Mouse (Mus musculus): ENCODE measurements around the gene Tmem186. TPM values are rescaled to one million over a fixed set of nuclear protein-coding genes. Genes with fewer than 3 reads are reported as not detected.

Gene Tmem186
- polyA plus RNA-seq, 1 experiment from 2014 or later: 8.9 TPM

- Histone ChIP-seq H3K27ac (replicated peaks) (peak overlapping the region; percentile 38), H3K9me3 (replicated peaks) (no peaks in the 10 kb centered on the region), H3K9ac (no peak overlapping the region), H3K4me1 (replicated peaks) (peaks cover 82% of the 10 kb centered on the region), H3K4me3 (replicated peaks) (no peak overlapping the region), H3K27me3 (no peaks in the 10 kb centered on the region), H3K36me3 (replicated peaks) (peaks cover 82% of the 10 kb centered on the region), H3K4me2 (0 out of 2 replicates have a peak overlapping the region, but pooled peaks have one; percentile 19)
- no peak for ATAC-seq (ENCODE audit: insufficient read depth)
- WGBS (ENCODE audit: insufficient replicate concordance): 18% methylated on average over 2 of the region's 2 CpGs
Observed at GRCm38 (mm10) chr16:8666452-8666851, 28.9 kb upstream of the Tmem186 start.

DNA sequence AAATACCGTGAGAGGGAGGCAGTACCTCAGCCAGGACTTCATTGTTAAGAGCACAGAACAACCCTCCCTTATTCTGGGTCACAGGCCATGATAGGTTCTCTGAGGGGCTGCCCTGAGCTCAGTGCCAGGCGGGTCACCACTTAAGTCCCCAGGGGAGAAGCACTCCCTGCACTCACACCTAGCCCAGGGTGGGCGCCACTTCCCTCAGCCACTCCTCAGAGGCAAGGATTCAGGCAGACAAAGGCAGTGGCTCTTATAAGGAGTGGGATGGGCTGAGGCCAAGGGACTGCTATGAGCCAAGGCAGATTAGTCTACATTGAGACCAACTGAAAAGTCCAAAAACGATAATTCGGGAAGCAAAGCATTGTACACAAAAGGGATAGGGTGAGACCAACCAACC lies 27.9 kb upstream of the Tmem186 start:
- Histone ChIP-seq H3K4me3 (replicated peaks) (no peak overlapping the region), H3K4me2 (no peak overlapping the region), H3K9ac (no peak overlapping the region), H3K9me3 (replicated peaks) (no peaks in the 10 kb centered on the region), H3K27ac (replicated peaks) (no peak overlapping the region), H3K36me3 (replicated peaks) (peaks cover 93% of the 10 kb centered on the region), H3K4me1 (replicated peaks) (peaks cover 74% of the 10 kb centered on the region), H3K27me3 (no peaks in the 10 kb centered on the region)
- no peak for ATAC-seq (ENCODE audit: insufficient read depth)
- WGBS (ENCODE audit: insufficient replicate concordance): 75% methylated on average over 5 of the region's 5 CpGs

- Histone ChIP-seq H3K4me2 (no peak overlapping the region), H3K4me3 (replicated peaks) (no peak overlapping the region), H3K9me3 (replicated peaks) (no peaks in the 10 kb centered on the region), H3K36me3 (replicated peaks) (peaks cover 94% of the 10 kb centered on the region), H3K27me3 (no peaks in the 10 kb centered on the region), H3K4me1 (replicated peaks) (peaks cover 61% of the 10 kb centered on the region), H3K9ac (no peak overlapping the region), H3K27ac (replicated peaks) (no peak overlapping the region)
- WGBS (ENCODE audit: insufficient replicate concordance): 84% methylated on average over 24 of the region's 24 CpGs
- ATAC-seq (ENCODE audit: insufficient read depth): no peak
Observed at GRCm38 (mm10) chr16:8663606-8664539, 26.4 kb upstream of the Tmem186 start.

DNA sequence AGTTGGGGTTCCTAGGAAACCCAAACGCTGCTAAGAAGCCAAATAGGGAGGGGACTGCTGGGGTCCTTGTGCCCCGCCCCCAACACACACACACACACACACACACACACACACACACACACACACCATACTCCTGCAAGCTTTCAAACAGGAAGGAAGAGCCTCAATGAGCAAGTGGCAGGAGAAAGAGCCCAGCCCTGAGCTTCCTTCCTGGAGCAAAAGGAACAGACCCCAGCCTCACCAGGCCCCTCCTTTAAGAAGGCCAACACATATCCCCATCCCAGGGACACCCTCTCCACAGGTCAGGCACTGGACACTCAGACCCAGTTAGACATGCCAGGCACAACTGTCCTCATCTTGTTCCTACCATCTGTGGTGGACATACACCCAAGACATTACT lies 25.5 kb upstream of the Tmem186 start:
- H3K4me1 ChIP-seq (replicated peaks): peaks cover 58% of the 10 kb centered on the region
- H3K27me3 ChIP-seq: no peaks in the 10 kb centered on the region
- H3K9ac ChIP-seq: no peak overlapping the region
- H3K36me3 ChIP-seq (replicated peaks): peaks cover 96% of the 10 kb centered on the region
- no peaks in the 10 kb centered on the region for H3K9me3 ChIP-seq (replicated peaks)
- WGBS (ENCODE audit: insufficient replicate concordance): 26% methylated on average over 2 of the region's 2 CpGs
- peak overlapping the region; percentile 17; the same call in 1 of the 2 replicates for H3K27ac ChIP-seq (replicated peaks)
- no peak for ATAC-seq (ENCODE audit: insufficient read depth)
- H3K4me3 ChIP-seq (replicated peaks): no peak overlapping the region
- no peak overlapping the region for H3K4me2 ChIP-seq

DNA sequence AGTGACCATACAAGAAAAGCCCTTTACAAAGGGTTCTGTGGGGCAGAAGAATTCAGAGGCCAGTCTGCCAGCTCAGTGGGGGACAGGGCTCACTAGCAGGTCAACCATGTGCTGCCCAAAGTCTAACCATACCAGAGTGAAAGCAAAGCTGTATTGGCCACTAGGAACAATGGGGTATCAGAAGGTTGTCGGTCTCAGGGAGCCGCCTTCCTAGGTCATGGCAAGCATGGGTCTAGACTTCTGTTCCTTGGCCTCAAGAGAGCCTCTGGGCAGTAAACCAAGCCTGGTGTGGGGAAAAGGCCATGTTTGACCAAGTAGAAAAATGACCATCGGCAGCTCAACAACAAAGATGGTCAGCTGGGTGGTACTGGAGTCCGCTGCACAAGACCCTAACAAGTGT lies 21.3 kb upstream of the Tmem186 start:
- H3K4me3 ChIP-seq (replicated peaks): no peak overlapping the region
- H3K4me1 ChIP-seq (replicated peaks): peaks cover 33% of the 10 kb centered on the region
- no peak overlapping the region for H3K9ac ChIP-seq
- no peaks in the 10 kb centered on the region for H3K27me3 ChIP-seq
- WGBS (ENCODE audit: insufficient replicate concordance): 88% methylated on average over 4 of the region's 4 CpGs
- H3K9me3 ChIP-seq (replicated peaks): no peaks in the 10 kb centered on the region
- no peak for ATAC-seq (ENCODE audit: insufficient read depth)
- peaks cover 98% of the 10 kb centered on the region for H3K36me3 ChIP-seq (replicated peaks)
- no peak overlapping the region for H3K27ac ChIP-seq (replicated peaks)
- no peak overlapping the region for H3K4me2 ChIP-seq

GRCm38 (mm10) chr16:8658349-8658748 lies 20.8 kb upstream of the Tmem186 start:
- H3K4me3 ChIP-seq (replicated peaks): no peak overlapping the region
- no peaks in the 10 kb centered on the region for H3K9me3 ChIP-seq (replicated peaks)
- 82% methylated on average over 4 of the region's 4 CpGs for WGBS (ENCODE audit: insufficient replicate concordance)
- no peak for ATAC-seq (ENCODE audit: insufficient read depth)
- H3K36me3 ChIP-seq (replicated peaks): peaks cover 98% of the 10 kb centered on the region
- no peaks in the 10 kb centered on the region for H3K27me3 ChIP-seq
- H3K27ac ChIP-seq (replicated peaks): no peak overlapping the region
- H3K9ac ChIP-seq: no peak overlapping the region
- H3K4me2 ChIP-seq: no peak overlapping the region
- peaks cover 30% of the 10 kb centered on the region for H3K4me1 ChIP-seq (replicated peaks)

DNA sequence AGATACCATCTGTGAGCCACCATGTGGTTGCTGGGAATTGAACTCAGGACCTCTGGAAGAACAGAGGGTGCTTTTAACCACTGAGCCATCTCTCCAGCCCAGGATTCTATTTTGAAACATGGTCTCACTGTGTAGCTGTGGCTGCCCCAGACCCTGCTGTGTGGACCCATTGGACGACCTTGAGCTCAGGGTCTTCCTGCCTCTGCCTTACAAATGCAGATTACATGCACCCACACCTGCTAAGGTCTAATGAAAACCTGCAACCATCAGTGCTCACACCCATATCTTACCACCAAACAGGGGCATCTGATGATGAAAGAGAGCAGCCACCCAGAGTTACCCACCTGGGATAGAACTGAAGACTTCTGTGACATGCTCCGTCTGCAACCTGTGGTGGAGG lies 18.7 kb upstream of the Tmem186 start:
- peaks cover 98% of the 10 kb centered on the region for H3K36me3 ChIP-seq (replicated peaks)
- no peak overlapping the region for H3K4me2 ChIP-seq

DNA sequence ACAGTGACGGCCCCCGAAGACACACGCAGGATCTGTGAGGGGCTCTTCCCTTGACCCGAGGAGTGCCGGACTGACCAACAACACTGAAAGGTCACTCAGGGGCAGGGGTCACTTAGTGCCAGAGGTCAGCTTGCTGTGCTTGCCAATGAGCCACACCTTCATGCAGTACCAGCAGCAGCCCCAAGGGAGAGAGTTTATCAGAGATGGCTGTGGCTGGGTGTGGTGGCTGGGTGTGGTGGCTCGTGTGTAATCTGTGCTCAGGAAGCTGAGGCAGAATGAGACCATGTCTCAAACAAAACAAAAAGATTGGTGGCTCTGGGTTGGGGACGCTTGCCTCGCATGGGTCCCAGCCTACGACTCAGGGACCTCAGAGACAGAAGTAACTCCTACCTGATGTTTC lies 18.1 kb upstream of the Tmem186 start:
- Histone ChIP-seq H3K27me3 (no peaks in the 10 kb centered on the region), H3K4me2 (no peak overlapping the region), H3K36me3 (replicated peaks) (peaks cover 98% of the 10 kb centered on the region), H3K9me3 (replicated peaks) (no peaks in the 10 kb centered on the region), H3K9ac (no peak overlapping the region), H3K4me1 (replicated peaks) (peaks cover 23% of the 10 kb centered on the region), H3K27ac (replicated peaks) (no peak overlapping the region), H3K4me3 (replicated peaks) (no peak overlapping the region)
- peak; percentile 64; the same call in 1 of the 2 replicates for ATAC-seq (ENCODE audit: insufficient read depth)
- 57% methylated on average over 9 of the region's 9 CpGs for WGBS (ENCODE audit: insufficient replicate concordance)

More for the DNA sequence above, 18.7 kb upstream of the Tmem186 start:
- Histone ChIP-seq H3K4me3 (replicated peaks) (no peak overlapping the region), H3K9ac (no peak overlapping the region), H3K27me3 (no peaks in the 10 kb centered on the region), H3K4me1 (replicated peaks) (peaks cover 26% of the 10 kb centered on the region), H3K27ac (replicated peaks) (no peak overlapping the region), H3K9me3 (replicated peaks) (no peaks in the 10 kb centered on the region)
- no peak for ATAC-seq (ENCODE audit: insufficient read depth)
- 54% methylated on average over 2 of the region's 2 CpGs for whole genome bisulfite sequencing (ENCODE audit: insufficient replicate concordance)

DNA sequence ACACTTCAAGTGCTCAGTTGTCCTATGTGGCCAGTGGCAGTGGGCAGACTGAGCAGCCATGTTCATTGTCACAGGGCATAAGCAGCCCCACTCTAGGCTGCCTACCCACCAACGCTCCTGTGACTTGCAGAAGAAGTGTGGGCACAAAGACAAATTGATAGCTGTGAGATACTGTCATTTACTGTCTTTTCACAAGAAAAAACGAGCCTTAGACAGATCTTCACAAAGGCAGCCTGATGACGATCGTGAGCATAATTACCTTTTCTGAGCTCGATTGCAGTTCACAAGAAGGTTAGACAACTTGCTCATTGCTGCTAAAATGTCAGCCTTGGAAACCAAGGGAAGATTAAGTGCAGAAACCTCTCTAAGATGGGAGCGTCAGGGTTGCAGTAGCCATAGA lies 17.6 kb upstream of the Tmem186 start:
- Histone ChIP-seq H3K4me3 (replicated peaks) (no peak overlapping the region), H3K36me3 (replicated peaks) (peaks cover 98% of the 10 kb centered on the region), H3K9ac (no peak overlapping the region), H3K9me3 (replicated peaks) (no peaks in the 10 kb centered on the region), H3K4me1 (replicated peaks) (peaks cover 23% of the 10 kb centered on the region), H3K27ac (replicated peaks) (no peak overlapping the region), H3K27me3 (no peaks in the 10 kb centered on the region), H3K4me2 (no peak overlapping the region)
- 67% methylated on average over 6 of the region's 6 CpGs for WGBS (ENCODE audit: insufficient replicate concordance)
- ATAC-seq (ENCODE audit: insufficient read depth): no peak

DNA sequence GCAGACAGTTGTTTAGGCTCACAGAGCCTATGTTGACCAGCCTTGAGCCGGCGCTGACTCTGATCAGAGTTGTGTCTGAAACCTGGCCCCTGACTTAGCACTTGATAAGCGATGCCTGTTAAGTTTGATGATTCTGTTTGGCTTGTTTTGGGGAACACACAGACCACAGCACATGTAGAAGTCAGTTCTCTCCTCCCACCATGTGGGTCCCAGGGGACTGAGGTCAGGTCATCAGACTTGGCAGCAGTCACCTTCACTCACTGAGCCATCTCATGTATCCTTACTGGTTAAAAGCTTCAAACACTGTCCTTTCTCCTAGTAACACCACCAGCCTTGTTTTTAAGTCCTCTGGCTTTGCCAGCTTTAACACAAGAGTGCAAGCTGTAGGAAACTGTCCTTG lies 12.5 kb upstream of the Tmem186 start:
- no peaks in the 10 kb centered on the region for H3K9me3 ChIP-seq (replicated peaks)
- H3K4me2 ChIP-seq: no peak overlapping the region
- no peak for ATAC-seq (ENCODE audit: insufficient read depth)
- WGBS (ENCODE audit: insufficient replicate concordance): 87% methylated on average over 3 of the region's 3 CpGs
- H3K4me3 ChIP-seq (replicated peaks): no peak overlapping the region
- H3K9ac ChIP-seq: no peak overlapping the region
- peaks cover 99% of the 10 kb centered on the region for H3K36me3 ChIP-seq (replicated peaks)
- no peaks in the 10 kb centered on the region for H3K27me3 ChIP-seq
- peaks cover 6% of the 10 kb centered on the region for H3K4me1 ChIP-seq (replicated peaks)
- H3K27ac ChIP-seq (replicated peaks): no peak overlapping the region

- Histone ChIP-seq H3K27ac (replicated peaks) (no peak overlapping the region), H3K9me3 (replicated peaks) (no peaks in the 10 kb centered on the region), H3K4me3 (replicated peaks) (no peak overlapping the region), H3K36me3 (replicated peaks) (peaks cover 93% of the 10 kb centered on the region), H3K4me2 (no peak overlapping the region), H3K9ac (no peak overlapping the region), H3K27me3 (no peaks in the 10 kb centered on the region), H3K4me1 (replicated peaks) (peaks cover 9% of the 10 kb centered on the region; the same call in 1 of the 2 replicates)
- ATAC-seq (ENCODE audit: insufficient read depth): no peak
- WGBS (ENCODE audit: insufficient replicate concordance): 82% methylated on average over 6 of the region's 6 CpGs
Observed at GRCm38 (mm10) chr16:8645546-8645945, 8.0 kb upstream of the Tmem186 start.

Measured in liver, embryonic 15.5 days (tissue).